Mouse (Mus musculus) MEL (cell line): ENCODE results near the gene Olfr1390.

Experiments used
- CTCF ChIP-seq, 3 experiments: IDR thresholded peaks in 2 of 3; conservative IDR thresholded peaks in 1 of 3; 2 replicates each; pipeline ENCODE4 v1.5.1; 2011 to 2012; ENCODE audit warnings: low read length in 3 of 3, low read depth in 2 of 3, mild to moderate bottlenecking in 2 of 3, improper control_type of control experiment in 1 of 3, inconsistent platforms in 1 of 3, mixed read lengths in 1 of 3, moderate library complexity in 1 of 3; ENCODE audit not compliant: control insufficient read depth in 1 of 3, insufficient read depth in 1 of 3, poor library complexity in 1 of 3, severe bottlenecking in 1 of 3
- EP300 ChIP-seq, 2 experiments: IDR thresholded peaks; 2 replicates each; pipeline ENCODE4 v1.6.1; 2011; ENCODE audit warnings: improper control_type of control experiment in 2 of 2, low read length in 2 of 2, low read depth in 1 of 2, mild to moderate bottlenecking in 1 of 2
- GATA1 ChIP-seq: IDR thresholded peaks from 2 replicates; pipeline ENCODE4 v1.6.1; 2011; ENCODE audit warnings: low read depth, low read length, improper control_type of control experiment
- MAX ChIP-seq: IDR thresholded peaks from 2 replicates; pipeline ENCODE4 v1.6.1; 2011; ENCODE audit warnings: low read length, improper control_type of control experiment
- MAZ ChIP-seq: IDR thresholded peaks from 2 replicates; pipeline ENCODE4 v1.6.1; 2012; ENCODE audit warnings: low read depth, mild to moderate bottlenecking, inconsistent platforms, low read length, improper control_type of control experiment
- POLR2A ChIP-seq, 2 experiments: IDR thresholded peaks; 2 replicates each; pipeline ENCODE4 v1.6.1; 2011 to 2012; ENCODE audit warnings: low read length in 2 of 2, mild to moderate bottlenecking in 2 of 2, control low read depth in 1 of 2, improper control_type of control experiment in 1 of 2, low read depth in 1 of 2, moderate library complexity in 1 of 2; ENCODE audit not compliant: control insufficient read depth in 1 of 2, insufficient read depth in 1 of 2, poor library complexity in 1 of 2
- SIN3A ChIP-seq: IDR thresholded peaks from 2 replicates; pipeline ENCODE4 v1.6.1; 2012; ENCODE audit warnings: low read length, improper control_type of control experiment, inconsistent platforms
- TAL1 ChIP-seq: IDR thresholded peaks from 2 replicates; pipeline ENCODE4 v1.6.1; 2012; ENCODE audit warnings: mild to moderate bottlenecking, inconsistent platforms, low read length, moderate library complexity, mixed read lengths
- TCF12 ChIP-seq: IDR thresholded peaks from 2 replicates; pipeline ENCODE4 v1.6.1; 2014; ENCODE audit warnings: low read depth, mild to moderate bottlenecking, inconsistent platforms, low read length, improper control_type of control experiment, moderate library complexity
- ZNF384 ChIP-seq: IDR thresholded peaks from 2 replicates; pipeline ENCODE4 v1.6.1; 2012; ENCODE audit warnings: low read depth, mild to moderate bottlenecking, inconsistent platforms, low read length, improper control_type of control experiment

DNA sequence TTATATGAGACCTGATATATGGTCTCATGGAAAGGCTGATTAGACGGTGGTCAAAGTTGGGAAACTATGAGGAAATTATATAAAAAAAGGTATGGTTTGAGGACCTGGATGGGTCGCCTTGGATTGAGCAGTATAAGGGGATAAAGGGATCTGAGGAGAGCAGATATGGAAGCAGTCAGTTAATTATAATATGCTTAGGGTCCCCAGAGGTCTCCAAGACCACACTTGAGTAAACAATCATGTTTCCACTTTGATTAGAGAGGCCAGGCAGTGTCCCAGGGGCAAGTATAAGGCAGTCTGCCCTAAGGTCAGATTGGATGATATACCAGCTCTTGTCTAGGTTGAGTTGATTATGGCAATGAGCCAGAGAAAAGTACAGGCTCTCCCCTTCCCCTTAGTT is 12.5 kb upstream of the Olfr1390 start, which contains the start of gene Olfr1391:
- no peak for TF ChIP-seq CTCF (IDR thresholded peaks at IDR 0.05 in 2 of 3, conservative IDR thresholded peaks at IDR 0.05 in 1 of 3; ENCODE audit: control insufficient read depth in 1 of 3, insufficient read depth in 1 of 3, low read depth in 2 of 3, low read length in 3 of 3, poor library complexity in 1 of 3, severe bottlenecking in 1 of 3)
- no peak for TF ChIP-seq TAL1
- TF ChIP-seq GATA1 = no peak
- no peak for TF ChIP-seq TCF12
- no peak for TF ChIP-seq MAZ
- TF ChIP-seq ZNF384 = no peak
- no peak for TF ChIP-seq EP300 (IDR thresholded peaks at IDR 0.05; ENCODE audit: low read depth in 1 of 2, low read length in 2 of 2)
- TF ChIP-seq POLR2A (IDR thresholded peaks at IDR 0.05; ENCODE audit: control insufficient read depth in 1 of 2, insufficient read depth in 1 of 2, low read depth in 1 of 2, low read length in 2 of 2, poor library complexity in 1 of 2) = no peak
- TF ChIP-seq MAX = no peak
- no peak for TF ChIP-seq SIN3A
